Mouse (Mus musculus) E14TG2a.4 (cell line): ENCODE measurements around the gene Taar5.

Source experiments
- CTCF ChIP-seq: conservative IDR thresholded peaks from 2 replicates; pipeline ENCODE4 v1.5.1; 2014; ENCODE audit warnings: low read length
- NANOG ChIP-seq: IDR thresholded peaks from 2 replicates; pipeline ENCODE4 v1.6.1; 2014; ENCODE audit warnings: borderline replicate concordance, low read length, mixed read lengths
- POU5F1 ChIP-seq: IDR thresholded peaks from 2 replicates; pipeline ENCODE4 v1.6.1; 2014; ENCODE audit warnings: low read length, borderline replicate concordance

GRCm38 (mm10) chr10:23999639-24000038 lies 29.1 kb downstream of the Taar5 start, which contains the start of gene Taar7b:
- TF ChIP-seq CTCF: no peak
- TF ChIP-seq NANOG: no peak
- no peak for TF ChIP-seq POU5F1
